Mouse (Mus musculus): Measurements from ENCODE around the gene Neurl1a.

- TF ChIP-seq FLI1 (IDR thresholded peaks at IDR 0.05; ENCODE audit: low read length) (no peak), GATA1 (IDR thresholded peaks at IDR 0.05; ENCODE audit: borderline replicate concordance, low read length) (no peak)
These were observed 72.3 kb downstream of the Neurl1a start for GRCm38 (mm10) chr19:47250931-47251330.

All from megakaryocyte, embryonic 14.5 days (primary cell).